ENCODE assay signal across 20 mouse cellular contexts in genomic region chr13:24892516-24892915, GRCm38 (mm10). TPM values are rescaled to one million over a fixed set of nuclear protein-coding genes. Genes with fewer than 3 reads are reported as not detected.
"Had no signal": no experiment of that assay in that cellular context is flagged by ENCODE, and none has a peak within 500 bp of the region (broad histone marks: within the 10 kb centered on the region; RNA-seq: fewer than 3 reads in every experiment).

No protein-coding gene starts in this region.

- DNase-seq: liver; liver, embryonic 13.5 days; lung, embryonic 14.5 days; right cerebral cortex, adult 18-20 months; right cerebral cortex, postnatal 14 days; right cerebral cortex, postnatal 4 days; thymus, adult 2 months; thymus, postnatal 25 days had no signal

- H3K4me3 ChIP-seq: intestine, embryonic 15.5 days; limb, embryonic 10.5 days; limb, embryonic 13.5 days; liver, embryonic 13.5 days; midbrain, embryonic 12.5 days; midbrain, embryonic 15.5 days; neural tube, embryonic 12.5 days; neural tube, embryonic 15.5 days had no signal

- H3K36me3 ChIP-seq: intestine, embryonic 15.5 days; limb, embryonic 10.5 days; limb, embryonic 13.5 days; liver, embryonic 13.5 days; midbrain, embryonic 12.5 days; midbrain, embryonic 15.5 days; neural tube, embryonic 12.5 days had no signal

- H3K4me1 ChIP-seq: limb, embryonic 10.5 days; limb, embryonic 13.5 days; liver, embryonic 13.5 days; midbrain, embryonic 12.5 days; midbrain, embryonic 15.5 days; neural tube, embryonic 15.5 days had no signal

- H3K27ac ChIP-seq: intestine, embryonic 15.5 days; limb, embryonic 10.5 days; limb, embryonic 13.5 days; liver, embryonic 13.5 days; macrophage; midbrain, embryonic 12.5 days; midbrain, embryonic 15.5 days; neural tube, embryonic 12.5 days; neural tube, embryonic 15.5 days; stomach, postnatal 0 days had no signal

- ATAC-seq: hindbrain, embryonic 16.5 days; intestine, embryonic 15.5 days; lung, postnatal 0 days; midbrain, embryonic 15.5 days had no signal

- H3K9me3 ChIP-seq: intestine, embryonic 15.5 days; limb, embryonic 10.5 days; limb, embryonic 13.5 days; liver, embryonic 13.5 days; midbrain, embryonic 12.5 days; midbrain, embryonic 15.5 days; neural tube, embryonic 12.5 days; neural tube, embryonic 15.5 days had no signal

- H3K4me2 ChIP-seq: intestine, embryonic 15.5 days; limb, embryonic 13.5 days; liver, embryonic 13.5 days; lung, embryonic 14.5 days; midbrain, embryonic 12.5 days; midbrain, embryonic 15.5 days; neural tube, embryonic 12.5 days; neural tube, embryonic 15.5 days had no signal

- H3K9ac ChIP-seq: intestine, embryonic 15.5 days; limb, embryonic 13.5 days; liver, embryonic 13.5 days; lung, embryonic 14.5 days; midbrain, embryonic 12.5 days; midbrain, embryonic 15.5 days; neural tube, embryonic 12.5 days; neural tube, embryonic 15.5 days had no signal

- H3K27me3 ChIP-seq: intestine, embryonic 15.5 days; limb, embryonic 13.5 days; liver, embryonic 13.5 days; midbrain, embryonic 12.5 days; midbrain, embryonic 15.5 days; neural tube, embryonic 12.5 days; neural tube, embryonic 15.5 days had no signal

RNA-seq across cellular contexts. Expression of gene D130043K22Rik, which starts 47.6 kb away (rescaled TPM):
- total RNA-seq: megakaryocyte, adult 5-6 weeks had no signal
- polyA plus RNA-seq: macrophage had no signal
